12 mouse cellular contexts compared by ENCODE assay signal in genomic region chr16:35109656-35110291, GRCm38 (mm10). TPM values are rescaled to one million over a fixed set of nuclear protein-coding genes. Genes with fewer than 3 reads are reported as not detected.
DNase-seq lines count a peak whose midpoint lies in the region; ATAC-seq lines count a peak whose summit lies in the region.
"Had no signal": no experiment of that assay in that cellular context is flagged by ENCODE, and none has a peak within 500 bp of the region (broad histone marks: within the 10 kb centered on the region; RNA-seq: fewer than 3 reads in every experiment).

No protein-coding gene starts in this region.

- H3K4me2 ChIP-seq in heart, embryonic 15.5 days, result 0 out of 2 replicates have a peak overlapping the region, but pooled peaks have one; percentile 44
- no peak overlapping the region for H3K4me2 ChIP-seq in neural tube, embryonic 15.5 days
- H3K4me2 ChIP-seq in intestine, embryonic 16.5 days (ENCODE audit: low read depth, low read length), result no peak overlapping the region

- H3K4me1 ChIP-seq in heart, embryonic 15.5 days (replicated peaks), result peaks cover 34% of the 10 kb centered on the region
- peaks cover 8% of the 10 kb centered on the region for H3K4me1 ChIP-seq in neural tube, embryonic 15.5 days
- H3K4me1 ChIP-seq in intestine, embryonic 16.5 days (ENCODE audit: control insufficient read depth, insufficient read depth, low read length), result no peaks in the 10 kb centered on the region; the same call in 1 of the 2 replicates

- no peaks in the 10 kb centered on the region for H3K36me3 ChIP-seq in heart, embryonic 15.5 days
- peaks cover 9% of the 10 kb centered on the region for H3K36me3 ChIP-seq in neural tube, embryonic 15.5 days
- 0 out of 2 replicates have a peak, but pooled peaks cover 3% of the 10 kb centered on the region for H3K36me3 ChIP-seq in intestine, embryonic 16.5 days (ENCODE audit: control insufficient read depth, insufficient read depth, low read length)

- no peaks in the 10 kb centered on the region for H3K9me3 ChIP-seq in heart, embryonic 15.5 days (replicated peaks)
- H3K9me3 ChIP-seq in neural tube, embryonic 15.5 days (replicated peaks), result no peaks in the 10 kb centered on the region
- H3K9me3 ChIP-seq in intestine, embryonic 16.5 days (ENCODE audit: control insufficient read depth, low read length), result no peaks in the 10 kb centered on the region
- H3K9me3 ChIP-seq: hindbrain, embryonic 15.5 days had no signal

- H3K27me3 ChIP-seq in heart, embryonic 15.5 days, result no peaks in the 10 kb centered on the region
- no peaks in the 10 kb centered on the region for H3K27me3 ChIP-seq in neural tube, embryonic 15.5 days (replicated peaks)
- no peaks in the 10 kb centered on the region for H3K27me3 ChIP-seq in intestine, embryonic 16.5 days (replicated peaks; ENCODE audit: control insufficient read depth, insufficient read depth, low read length)
- H3K27me3 ChIP-seq: hindbrain, embryonic 15.5 days; Patski had no signal

- no peak for DNase-seq in heart, adult 9 months (ENCODE audit: low spot score in 2 of 2)
- DNase-seq in neural tube, embryonic 10.5 days (ENCODE audit: extremely low spot score, low spot score), result peak; percentile 29
- no peak for DNase-seq in gastrocnemius, postnatal 36 days
- DNase-seq in urinary bladder, adult 2 months (ENCODE audit: low spot score), result no peak
- DNase-seq in layer of hippocampus, adult 18-20 months (ENCODE audit: low spot score in 2 of 2), result no peak

- H3K27ac ChIP-seq in heart, embryonic 15.5 days, result peak overlapping the region; percentile 84
- H3K27ac ChIP-seq in neural tube, embryonic 15.5 days (replicated peaks), result no peak overlapping the region
- H3K27ac ChIP-seq in intestine, embryonic 16.5 days (ENCODE audit: low read length), result peak overlapping the region; percentile 47

- intact Hi-C loops in gastrocnemius, postnatal 36 days (cut with DNase I), result loop anchor here (1.0 to 2.0 kb wide), 2 partner anchors 47 to 161 kb away; no protein-coding TSS in a partner anchor

- no peak overlapping the region for H3K4me3 ChIP-seq in heart, embryonic 15.5 days
- H3K4me3 ChIP-seq in neural tube, embryonic 15.5 days (replicated peaks), result no peak overlapping the region
- no peak overlapping the region for H3K4me3 ChIP-seq in intestine, embryonic 16.5 days (ENCODE audit: low read length)

- no peak for ATAC-seq in heart, embryonic 15.5 days (replicated peaks; ENCODE audit: insufficient number of reproducible peaks, insufficient read depth, low FRiP score, low read depth)
- no peak for ATAC-seq in neural tube, embryonic 15.5 days (ENCODE audit: low FRiP score)
- no peak for ATAC-seq in intestine, embryonic 16.5 days
- ATAC-seq: CD4-positive, CD25-positive, alpha-beta regulatory T cell, adult 4 months had no signal

- WGBS in heart, embryonic 15.5 days, result 37% methylated on average over 7 of the region's 7 CpGs
- 32% methylated on average over 7 of the region's 7 CpGs for WGBS in neural tube, embryonic 15.5 days
- 51% methylated on average over 7 of the region's 7 CpGs for WGBS in intestine, embryonic 16.5 days

- H3K9ac ChIP-seq in heart, embryonic 15.5 days, result no peak overlapping the region
- no peak overlapping the region for H3K9ac ChIP-seq in neural tube, embryonic 15.5 days (replicated peaks)
- H3K9ac ChIP-seq in intestine, embryonic 16.5 days (ENCODE audit: low read depth, low read length), result no peak overlapping the region

RNA-seq across cellular contexts. Expression of gene Adcy5, which starts 44.9 kb away (rescaled TPM):
- 9.2 and 9.7 TPM in 2 replicates for polyA plus RNA-seq in heart, embryonic 15.5 days (2015; fragmentation: Nextera tagmentation; extraction: Ambion mirVana)
- polyA plus RNA-seq in neural tube, embryonic 15.5 days (2015; fragmentation: Nextera tagmentation; extraction: Ambion mirVana), result 5.1 and 6.1 TPM in 2 replicates
- polyA plus RNA-seq in intestine, embryonic 16.5 days (2015; fragmentation: Nextera tagmentation; extraction: Ambion mirVana), result 1.9 and 2.0 TPM in 2 replicates
- 1 to 10 TPM; 1.8 to 1.9 TPM for total RNA-seq in gastrocnemius, postnatal 36 days (2021)
- polyA plus RNA-seq in urinary bladder, adult 2 months (2012; rRNA removed), result 57.9 and 78.1 TPM in 2 replicates
- total RNA-seq in layer of hippocampus, adult 18-20 months (2021), result 10 to 100 TPM; 78.7 to 83.5 TPM
- total RNA-seq: monocyte, adult 5-6 weeks had no signal
